Mouse (Mus musculus) brain, embryonic 14.5 days (tissue): ENCODE data around the gene Zbtb22.

Source experiments
- CTCF ChIP-seq: fragments of 200-500 bp; IDR thresholded peaks from 2 replicates; pipeline ENCODE4 v1.5.1; 2012; ENCODE audit warnings: inconsistent platforms, mild to moderate bottlenecking, moderate library complexity, borderline replicate concordance; ENCODE audit not compliant: insufficient read depth, insufficient read length; ENCODE audit errors: extremely low read depth
- POLR2A ChIP-seq: fragments of 200-500 bp; IDR thresholded peaks from 2 replicates; pipeline ENCODE4 v1.6.1; 2012; ENCODE audit warnings: mild to moderate bottlenecking, inconsistent platforms, borderline replicate concordance; ENCODE audit not compliant: poor library complexity, insufficient read depth, insufficient read length, severe bottlenecking; ENCODE audit errors: extremely low read depth

GRCm38 (mm10) chr17:33938783-33939182 lies 23.1 kb downstream of the Zbtb22 start:
- no peak for TF ChIP-seq CTCF
- TF ChIP-seq POLR2A = no peak
